Mouse (Mus musculus) liver, embryonic 14.5 days (tissue): ENCODE measurements at regions not wholly inside any gene's neighbourhood (a gene's known extent, or its start where the extent isn't known, plus 50 kb on each side); places are given as distances from the start of the nearest gene placed in this dataset.

Source experiments
- CTCF ChIP-seq: IDR thresholded peaks from 2 replicates; pipeline ENCODE4 v1.5.1; 2016; ENCODE audit warnings: antibody characterized with exemption, low read depth, control low read depth
- EP300 ChIP-seq: IDR thresholded peaks from 2 replicates; pipeline ENCODE4 v1.6.1; 2016; ENCODE audit warnings: antibody characterized with exemption, low read depth

GRCm38 (mm10) chr2:133305936-133306335 is 246.0 kb upstream of the Bmp2 start:
- no peak for TF ChIP-seq CTCF
- no peak for TF ChIP-seq EP300
